Mouse (Mus musculus) E14TG2a.4 (cell line): ENCODE measurements at regions not wholly inside any gene's neighbourhood (a gene's known extent, or its start where the extent isn't known, plus 50 kb on each side); places are given as distances from the start of the nearest gene placed in this dataset.

Source experiments
- CTCF ChIP-seq: conservative IDR thresholded peaks from 2 replicates; pipeline ENCODE4 v1.5.1; 2014; ENCODE audit warnings: low read length
- POU5F1 ChIP-seq: IDR thresholded peaks from 2 replicates; pipeline ENCODE4 v1.6.1; 2014; ENCODE audit warnings: low read length, borderline replicate concordance

DNA sequence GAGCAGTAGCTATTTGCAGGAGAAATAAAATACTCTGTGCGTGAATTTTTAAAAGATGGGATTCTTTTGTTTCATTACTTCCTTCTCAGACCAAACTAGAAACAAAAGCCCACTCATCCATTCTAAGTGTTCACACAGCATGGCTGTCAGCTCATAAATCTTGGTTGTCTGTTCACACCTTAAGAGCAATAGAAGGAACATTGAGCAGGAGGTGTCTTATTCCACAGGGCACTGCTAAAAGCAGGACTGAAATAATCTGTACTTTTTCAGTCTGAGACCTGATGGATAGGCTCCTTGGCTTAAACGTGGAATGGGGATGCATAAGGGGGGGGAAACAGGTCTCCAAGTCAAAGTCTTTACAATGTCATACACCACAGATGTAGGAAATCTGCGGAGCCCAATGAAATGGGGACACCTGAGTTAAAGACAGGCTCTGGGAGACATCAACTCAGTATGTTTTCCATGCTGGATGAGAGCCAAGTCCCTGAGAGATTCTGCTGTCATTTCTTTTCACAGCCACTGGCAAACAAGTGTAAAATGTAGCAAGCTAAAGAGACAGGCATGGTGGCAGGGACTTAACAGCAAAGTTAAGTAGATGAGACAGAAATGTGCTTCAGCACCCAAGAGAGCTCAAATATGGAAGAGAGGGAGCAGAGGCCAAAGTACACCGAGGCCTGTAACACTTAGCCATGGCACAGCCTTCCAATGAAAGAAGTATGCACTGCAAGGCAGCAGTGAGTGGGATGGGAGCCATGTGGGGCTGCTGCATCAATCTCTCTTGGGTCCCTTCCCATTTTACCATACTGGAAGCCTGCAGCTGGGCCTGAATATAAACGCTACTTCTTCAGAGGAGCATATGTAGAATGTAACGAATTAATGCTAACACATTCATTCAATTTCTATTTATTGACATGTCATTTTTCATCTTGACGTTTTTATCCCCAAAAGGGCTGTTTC, 2492.0 kb upstream of the Gm7489 start:
- no peak for TF ChIP-seq CTCF
- TF ChIP-seq POU5F1: no peak
